Mouse (Mus musculus) WW6 (cell line): Measurements from ENCODE around the gene Nkx2-2.

Experiments used
- DNase-seq: peaks from one replicate; pipeline ENCODE4 v3.0.0-alpha.2; 2013; ENCODE audit warnings: low read depth, low spot score

Nkx2-2 gene

GRCm38 (mm10) chr2:147193271-147194255 is at the start of gene Nkx2-2:
Gene Nkx2-2, minus strand, starts transcription at chr2:147194243.
- DNase-seq, result no peak

DNA sequence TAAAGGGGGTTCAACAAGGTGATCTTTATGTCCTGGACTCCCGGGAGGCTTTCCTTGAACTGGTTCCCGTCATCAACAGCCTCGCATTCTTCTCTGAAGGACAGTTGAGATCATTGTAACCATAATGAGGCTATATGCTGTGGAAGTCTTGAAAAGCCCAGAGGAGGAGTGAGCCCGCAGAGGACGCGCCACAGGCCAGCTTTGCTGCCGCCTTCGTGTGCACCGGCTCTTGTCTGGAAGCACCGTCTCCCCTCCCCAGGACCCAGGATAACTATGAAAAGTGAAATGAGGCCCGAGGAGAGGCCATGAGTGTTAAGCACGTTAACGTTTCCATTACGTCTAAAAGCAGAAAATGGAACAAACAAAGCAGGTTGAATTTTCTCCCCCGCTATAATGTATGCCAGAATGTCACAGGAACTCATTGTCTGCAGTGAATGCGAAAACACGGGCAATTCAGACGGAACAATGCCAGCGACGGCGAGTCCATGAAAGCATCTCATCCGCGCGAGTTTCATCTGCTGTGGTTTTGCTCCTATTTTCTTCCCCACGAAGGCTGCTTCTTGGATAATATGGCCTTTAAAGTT is 41.8 kb upstream of the Nkx2-2 start:
- no peak for DNase-seq

- no peak for DNase-seq
Observed at GRCm38 (mm10) chr2:147231175-147231574, 37.1 kb upstream of the Nkx2-2 start.

DNA sequence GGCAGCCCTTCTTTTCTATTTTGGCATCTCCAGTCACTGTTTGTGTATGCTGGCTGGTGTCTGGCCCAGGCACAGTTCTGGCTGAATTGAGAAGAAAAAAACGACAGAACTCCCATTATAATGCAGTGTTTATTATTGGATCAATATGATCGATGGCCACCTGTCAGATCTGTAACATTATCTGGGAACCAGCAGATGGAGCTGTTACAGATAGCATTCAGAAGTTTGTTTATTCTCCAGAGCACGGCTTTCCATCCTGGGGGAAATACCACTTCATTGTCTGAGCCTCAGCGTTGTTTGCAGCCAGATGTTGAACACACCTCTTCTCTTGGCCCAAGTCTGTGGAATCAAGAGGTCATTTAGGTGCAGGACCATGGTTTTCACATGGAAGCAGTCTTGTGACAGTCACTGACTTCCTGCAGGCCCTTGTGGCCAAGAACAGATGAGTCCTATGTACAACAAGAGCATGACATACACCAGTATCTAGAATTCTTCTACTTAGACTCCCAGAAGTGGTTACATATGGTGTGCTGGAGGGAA is 11.1 kb upstream of the Nkx2-2 start:
- DNase-seq, result no peak

- no peak for DNase-seq
Observed at GRCm38 (mm10) chr2:147194711-147195615, 920 bp upstream of the Nkx2-2 start.

- DNase-seq, result no peak
Observed at GRCm38 (mm10) chr2:147192731-147193130, 1.3 kb downstream of the Nkx2-2 start.

GRCm38 (mm10) chr2:147190316-147191021 is 3.6 kb downstream of the Nkx2-2 start:
- no peak for DNase-seq

DNA sequence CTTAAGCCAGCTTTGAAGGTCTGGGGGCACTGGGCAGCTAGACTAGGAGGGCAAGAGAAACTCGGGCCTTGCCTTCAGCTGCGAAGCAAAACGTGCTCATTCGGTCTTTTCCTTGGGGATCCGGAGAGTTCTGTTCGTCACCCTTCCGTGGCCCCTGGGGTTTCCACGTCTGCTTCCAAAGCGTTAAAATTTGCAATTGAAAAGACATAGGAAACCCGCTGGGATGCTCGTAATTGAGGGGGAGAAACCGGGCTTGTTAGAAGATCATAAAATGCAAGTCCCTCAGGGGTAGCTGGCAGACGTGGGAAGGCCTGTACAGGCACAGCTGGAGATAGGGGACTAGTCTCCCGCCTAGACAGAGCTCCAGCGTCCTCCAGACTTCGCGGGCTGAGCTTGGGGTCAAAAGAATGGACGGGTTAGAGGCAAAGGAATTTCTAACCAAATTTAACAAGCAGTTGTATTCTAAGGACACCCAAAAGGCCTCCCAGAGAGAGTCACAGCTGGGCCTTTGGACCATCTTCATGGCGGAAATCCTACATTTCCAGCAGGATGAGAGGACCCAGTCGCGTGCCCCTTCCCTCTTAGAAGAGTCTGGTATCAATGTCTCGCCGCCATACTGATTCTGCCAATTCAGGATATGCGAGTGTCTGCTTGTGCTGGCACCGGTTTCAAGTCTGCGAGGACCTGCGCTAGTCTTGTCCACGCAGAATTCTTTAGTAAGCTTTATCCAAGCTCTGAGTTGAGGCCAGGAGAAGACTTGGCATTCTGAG is 4.3 kb downstream of the Nkx2-2 start:
- no peak for DNase-seq

GRCm38 (mm10) chr2:147188871-147189545 is 5.0 kb downstream of the Nkx2-2 start:
- no peak for DNase-seq

GRCm38 (mm10) chr2:147188074-147188700 is 5.9 kb downstream of the Nkx2-2 start:
- DNase-seq, result no peak

GRCm38 (mm10) chr2:147187061-147187870 is 6.8 kb downstream of the Nkx2-2 start:
- no peak for DNase-seq

DNA sequence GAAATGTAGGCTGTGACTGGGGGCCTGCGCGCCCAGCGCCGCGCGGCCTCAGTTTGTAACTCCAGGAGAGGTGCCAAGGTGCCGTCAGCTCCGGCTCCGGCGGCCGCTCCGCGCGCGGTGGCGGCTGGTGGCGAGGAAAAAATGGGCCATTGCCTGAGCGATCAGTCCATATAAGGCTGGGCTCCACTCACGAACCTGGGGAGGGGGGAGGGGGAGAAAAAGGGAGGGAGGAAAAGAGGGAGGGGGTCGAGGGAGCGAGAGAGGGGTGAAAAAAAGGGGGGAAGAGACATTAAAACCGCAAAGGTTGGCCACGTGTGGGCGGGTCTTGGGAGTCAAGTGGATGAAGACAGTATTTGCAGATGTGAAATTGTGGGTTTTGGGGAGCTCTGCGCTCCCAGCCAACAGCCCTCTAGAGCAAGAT is 7.8 kb downstream of the Nkx2-2 start:
- DNase-seq, result no peak

- no peak for DNase-seq
Observed at GRCm38 (mm10) chr2:147185561-147185960, 8.5 kb downstream of the Nkx2-2 start.

GRCm38 (mm10) chr2:147184071-147184990 is 9.7 kb downstream of the Nkx2-2 start:
- DNase-seq, result no peak

GRCm38 (mm10) chr2:147183521-147183920 is 10.5 kb downstream of the Nkx2-2 start:
- no peak for DNase-seq

GRCm38 (mm10) chr2:147182709-147183260 is 11.3 kb downstream of the Nkx2-2 start:
- no peak for DNase-seq
